Mouse (Mus musculus): ENCODE results near the gene Mgat4e.
A peak's percentile ranks its signal among the peaks of the same experiment; 100 is the strongest.

The Mgat4e gene

DNA sequence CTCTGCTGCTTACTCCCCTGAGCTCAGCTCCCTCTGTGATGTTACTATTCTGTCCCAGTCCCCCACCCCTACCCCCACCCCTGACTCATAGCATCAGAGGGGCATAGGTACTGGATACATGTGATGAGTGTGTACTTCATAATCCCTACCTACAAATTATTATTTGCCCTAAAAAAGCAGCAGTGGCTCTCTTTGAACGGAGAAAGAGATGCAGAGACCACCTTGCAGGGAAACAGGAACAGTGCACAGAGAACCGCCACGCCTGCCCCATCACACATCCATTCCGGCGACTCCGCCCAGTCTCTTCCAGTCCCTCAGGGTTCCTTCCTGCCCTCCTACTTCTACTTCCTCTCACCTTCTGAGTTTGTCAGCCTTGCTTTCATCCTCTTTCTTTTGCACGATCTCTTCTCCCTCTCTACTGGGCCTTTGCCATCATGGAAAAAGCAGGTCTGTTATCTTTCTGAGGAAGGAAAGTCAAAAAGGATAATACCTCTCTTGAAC, at the start of gene Mgat4e:
TSS of gene Mgat4e (minus strand) at position 51 of the 501 bp plus-strand sequence.
- DNase-seq: no peak

- no peak for DNase-seq
Measured at GRCm38 (mm10) chr1:134597339-134598054, 48.0 kb upstream of the Mgat4e start.

DNA sequence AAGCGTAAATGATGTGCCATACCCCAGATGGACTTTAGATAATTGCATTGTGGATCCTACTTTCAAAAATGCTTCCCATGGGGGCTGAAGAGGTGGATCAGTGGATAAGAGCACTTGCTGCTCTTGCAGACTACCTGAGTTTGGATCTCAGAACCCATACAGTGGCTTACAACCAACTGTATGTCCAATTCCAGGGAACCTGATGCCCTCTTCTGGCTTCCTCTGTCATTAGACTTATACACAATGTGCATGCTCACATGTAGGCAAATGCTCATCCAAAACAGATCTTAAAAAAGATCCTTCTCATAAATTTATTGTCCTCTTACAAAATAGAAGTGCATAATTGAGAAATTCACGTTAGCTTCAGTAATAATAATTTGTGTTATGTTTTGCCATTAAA, 42.3 kb upstream of the Mgat4e start:
- no peak for DNase-seq

DNA sequence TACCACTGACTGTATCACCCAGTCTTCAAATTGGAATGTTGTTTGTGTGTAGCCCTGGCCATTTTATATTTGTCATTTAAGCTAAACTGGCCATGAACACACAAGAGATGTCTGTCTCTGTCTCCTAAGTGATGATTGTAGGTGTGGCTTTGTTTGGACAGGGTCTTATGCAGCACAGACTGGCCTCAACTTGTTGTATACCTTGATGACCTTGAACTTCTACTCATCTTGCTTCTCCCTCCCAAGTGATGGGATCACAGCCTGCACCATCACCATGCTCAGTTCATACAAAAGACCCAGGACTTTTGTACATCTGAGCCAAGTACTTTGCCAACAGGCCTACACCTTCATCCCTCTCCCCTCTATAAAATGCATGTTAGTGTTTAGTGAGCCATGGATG, 40.2 kb upstream of the Mgat4e start:
- no peak for DNase-seq

GRCm38 (mm10) chr1:134583560-134583959, 34.1 kb upstream of the Mgat4e start:
- no peak for DNase-seq

- DNase-seq: no peak
Measured at GRCm38 (mm10) chr1:134580796-134581195, 31.3 kb upstream of the Mgat4e start.

DNA sequence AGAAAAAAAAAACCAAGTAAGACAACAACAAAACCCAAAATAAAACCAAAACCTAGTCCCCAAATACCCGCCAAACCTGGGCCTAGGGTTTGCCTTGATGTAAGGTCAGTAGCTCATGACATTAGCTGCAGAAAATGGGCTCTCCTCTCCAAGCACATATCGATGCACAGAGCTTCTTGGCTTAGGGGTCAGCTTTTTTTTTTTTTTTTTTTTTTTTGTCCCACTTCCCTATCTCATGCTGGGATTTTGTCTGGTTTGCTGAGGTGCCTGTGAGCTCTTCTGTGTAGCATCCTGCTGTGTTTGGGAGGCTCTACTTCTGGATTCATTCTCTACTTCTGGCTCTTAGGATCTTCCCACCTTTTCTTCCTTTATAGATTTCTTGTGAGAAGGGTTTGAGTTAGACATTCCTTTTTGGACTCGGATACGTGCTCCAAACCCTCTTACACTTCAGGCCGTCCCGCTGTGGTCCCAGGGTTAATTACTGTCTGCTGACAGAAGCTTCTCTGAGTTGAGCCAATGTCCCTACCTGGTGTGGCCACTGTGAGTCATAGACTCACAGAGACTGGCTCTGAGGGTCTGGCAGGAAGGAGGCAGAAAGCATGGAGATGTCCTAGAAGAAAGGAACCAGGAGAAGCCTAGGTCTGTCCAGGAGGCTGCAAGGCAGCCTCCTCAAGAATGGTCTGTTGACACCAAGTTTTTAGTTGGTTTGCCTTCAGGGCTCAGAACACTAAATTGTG, 28.1 kb upstream of the Mgat4e start:
- DNase-seq: no peak

- DNase-seq: no peak
Measured at GRCm38 (mm10) chr1:134573932-134574315, 24.4 kb upstream of the Mgat4e start.

- DNase-seq: no peak
Measured at GRCm38 (mm10) chr1:134573300-134573931, 23.9 kb upstream of the Mgat4e start.

GRCm38 (mm10) chr1:134570631-134571030, 21.1 kb upstream of the Mgat4e start:
- no peak for DNase-seq

DNA sequence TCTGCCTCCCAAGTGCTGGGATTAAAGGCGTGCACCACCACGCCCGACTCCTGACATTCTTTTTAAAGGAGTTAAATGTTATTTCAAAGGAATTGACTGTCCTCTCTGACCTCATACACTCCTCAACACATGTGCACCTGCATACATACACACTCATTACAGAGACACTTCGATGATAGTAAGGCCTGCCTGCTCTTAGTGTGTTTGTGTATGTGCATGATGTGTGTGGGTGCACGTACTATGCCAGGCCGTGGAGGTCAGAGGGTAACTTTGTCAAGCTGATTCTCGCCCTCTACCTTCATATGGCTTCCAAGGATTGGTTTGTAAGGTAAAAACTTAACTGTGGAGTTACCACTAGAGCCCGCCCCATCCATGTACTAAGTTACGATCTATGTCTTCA, 20.7 kb upstream of the Mgat4e start:
- no peak for DNase-seq

- no peak for DNase-seq
Measured at GRCm38 (mm10) chr1:134567511-134567910, 18.0 kb upstream of the Mgat4e start.

- DNase-seq: no peak
Measured at GRCm38 (mm10) chr1:134563726-134564125, 14.2 kb upstream of the Mgat4e start.

- no peak for DNase-seq
Measured at GRCm38 (mm10) chr1:134562457-134562856, 13.0 kb upstream of the Mgat4e start.

GRCm38 (mm10) chr1:134561770-134562143, 12.3 kb upstream of the Mgat4e start:
- no peak for DNase-seq

DNA sequence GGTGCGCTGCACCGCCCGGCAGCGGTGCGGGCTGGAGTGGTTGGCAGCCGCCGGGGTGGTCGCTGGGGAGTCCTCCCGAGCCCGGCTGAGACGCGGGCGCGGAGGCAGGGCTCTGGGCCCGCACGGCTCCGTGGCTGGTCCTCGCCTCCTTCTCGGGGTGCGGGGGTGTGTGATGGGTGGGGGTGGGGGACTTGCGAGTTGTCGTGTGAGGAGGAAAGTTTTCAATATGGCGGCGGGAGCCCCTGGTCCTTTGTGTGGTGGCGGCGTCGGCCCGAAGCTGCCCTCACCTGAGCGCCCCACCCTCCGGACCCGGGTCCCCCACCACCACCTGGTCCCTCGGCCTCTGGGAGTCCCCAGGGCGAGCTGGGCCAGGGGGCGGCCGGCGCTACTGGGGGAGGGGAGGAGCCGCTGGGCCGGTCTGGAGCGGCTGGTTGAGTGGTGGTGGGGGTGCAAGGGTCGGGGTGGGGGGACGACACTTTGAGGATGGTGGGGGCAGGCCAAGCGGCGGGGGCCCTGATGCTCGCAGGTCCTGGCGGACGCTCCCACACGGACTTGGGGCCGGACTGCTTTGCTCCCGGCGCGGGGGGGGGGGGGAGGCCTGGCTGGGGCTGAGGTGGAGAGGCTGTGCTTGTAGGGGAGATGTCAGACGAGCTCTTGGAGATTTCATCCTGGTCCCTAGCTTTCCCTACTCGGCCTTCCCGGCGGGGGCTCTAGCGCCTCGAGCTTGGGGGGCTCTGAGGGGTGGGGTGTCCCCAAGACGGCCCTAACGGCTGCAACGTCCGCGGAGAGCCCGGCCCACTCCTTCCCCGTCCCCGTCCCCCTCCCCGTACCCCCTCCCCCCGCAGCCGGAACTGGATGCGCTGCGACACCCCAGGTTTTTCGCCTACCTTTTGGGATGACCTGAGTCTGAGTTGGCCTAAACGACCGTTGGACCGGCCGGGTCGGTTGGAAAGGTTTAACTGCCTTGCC, 11.6 kb upstream of the Mgat4e start:
- peak; percentile 36 to 49 for DNase-seq

DNA sequence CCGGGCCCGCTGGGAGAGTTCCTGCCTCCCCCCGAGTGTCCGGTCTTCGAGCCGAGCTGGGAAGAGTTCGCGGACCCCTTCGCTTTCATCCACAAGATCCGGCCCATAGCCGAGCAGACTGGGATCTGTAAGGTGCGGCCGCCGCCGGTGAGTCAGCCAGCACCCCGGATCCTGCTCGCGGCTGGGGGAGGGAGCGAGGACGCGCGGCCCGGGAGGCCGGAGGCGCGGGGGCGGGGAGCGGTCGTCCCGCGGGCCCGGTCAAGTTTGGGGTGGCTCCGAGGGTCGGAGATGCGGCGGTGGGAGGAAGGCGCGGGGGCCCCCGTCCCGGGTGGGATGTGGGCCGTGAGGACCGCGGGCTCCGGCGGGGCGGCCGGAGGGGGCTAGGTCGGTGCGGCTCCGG, 10.9 kb upstream of the Mgat4e start:
- no peak for DNase-seq

DNA sequence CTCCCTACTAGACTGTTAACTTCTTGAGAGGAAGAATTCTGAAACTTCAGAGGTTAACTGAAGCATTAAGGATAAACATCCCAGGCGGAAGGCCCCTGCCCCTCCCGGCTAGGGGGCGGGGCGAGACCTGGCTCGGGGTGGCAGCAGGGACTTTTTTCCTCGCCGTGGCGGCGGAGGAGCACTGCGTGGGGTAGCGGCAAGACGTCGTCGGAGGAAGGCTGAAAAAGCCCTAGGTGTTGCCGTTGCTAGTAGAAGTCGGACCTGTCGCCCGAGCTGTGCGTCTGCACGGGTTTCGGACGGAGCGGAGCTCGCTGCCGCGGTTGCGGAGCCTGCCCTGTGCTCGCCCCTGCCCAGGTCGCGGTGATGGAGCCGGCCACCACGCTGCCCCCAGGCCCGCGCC, 10.5 kb upstream of the Mgat4e start, which contains the start of gene Kdm5b:
TSS of gene Kdm5b (plus strand) at position 196 of the 400 bp plus-strand sequence.
- DNase-seq: peak; percentile 94 to 96

DNA sequence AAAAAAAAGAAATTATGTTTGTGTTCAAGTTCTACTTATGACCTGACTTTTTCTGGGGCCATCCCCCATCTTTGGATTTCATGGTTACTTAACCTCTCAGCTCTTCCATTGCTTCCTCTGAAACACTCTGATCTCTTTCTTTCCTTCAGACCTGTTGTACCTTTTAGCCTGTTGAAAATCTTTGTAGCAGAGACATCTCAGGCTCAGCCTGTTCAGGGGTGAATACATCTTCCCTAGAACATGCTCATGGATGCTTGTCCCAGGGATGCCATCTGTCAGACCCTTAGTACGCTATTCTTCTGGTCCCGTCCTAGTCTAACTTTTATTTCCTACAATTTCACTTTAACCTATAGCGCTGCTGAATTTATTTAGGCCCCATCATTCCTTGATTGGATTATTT, 9.7 kb upstream of the Mgat4e start:
- no peak for DNase-seq

- no peak for DNase-seq
Measured at GRCm38 (mm10) chr1:134558511-134558910, 9.0 kb upstream of the Mgat4e start.

DNA sequence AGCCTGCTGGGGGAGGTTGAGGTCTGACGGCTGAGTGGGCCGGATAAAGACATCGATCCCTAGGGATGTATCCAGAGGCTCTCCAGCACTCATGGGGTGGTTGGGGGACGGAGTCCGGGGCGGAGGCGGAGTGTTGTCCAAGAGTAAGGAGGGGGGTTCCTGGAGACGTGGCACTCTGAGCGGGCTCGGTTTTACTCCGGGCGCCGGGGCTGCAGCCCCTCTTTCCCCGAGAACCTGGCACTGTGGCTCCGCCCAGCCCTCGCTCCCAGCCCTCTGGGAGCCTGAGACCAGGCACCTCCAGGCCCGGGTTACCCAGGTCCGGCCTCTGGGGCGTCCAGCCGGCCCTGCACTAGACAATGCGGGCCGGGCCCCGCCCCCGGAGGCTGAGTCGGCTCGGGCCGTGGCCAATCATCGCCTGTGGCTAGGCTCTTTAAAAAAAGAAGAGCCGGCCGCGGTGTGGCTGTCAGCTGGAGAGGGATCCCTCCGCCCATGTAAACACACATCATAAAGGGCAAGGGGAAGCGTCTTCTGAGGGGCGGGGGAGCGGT, 7.3 kb upstream of the Mgat4e start:
- DNase-seq: peak; percentile 96 to 99
